Comparison of ENCODE assay signal across 32 mouse cellular contexts in the genomic region with DNA sequence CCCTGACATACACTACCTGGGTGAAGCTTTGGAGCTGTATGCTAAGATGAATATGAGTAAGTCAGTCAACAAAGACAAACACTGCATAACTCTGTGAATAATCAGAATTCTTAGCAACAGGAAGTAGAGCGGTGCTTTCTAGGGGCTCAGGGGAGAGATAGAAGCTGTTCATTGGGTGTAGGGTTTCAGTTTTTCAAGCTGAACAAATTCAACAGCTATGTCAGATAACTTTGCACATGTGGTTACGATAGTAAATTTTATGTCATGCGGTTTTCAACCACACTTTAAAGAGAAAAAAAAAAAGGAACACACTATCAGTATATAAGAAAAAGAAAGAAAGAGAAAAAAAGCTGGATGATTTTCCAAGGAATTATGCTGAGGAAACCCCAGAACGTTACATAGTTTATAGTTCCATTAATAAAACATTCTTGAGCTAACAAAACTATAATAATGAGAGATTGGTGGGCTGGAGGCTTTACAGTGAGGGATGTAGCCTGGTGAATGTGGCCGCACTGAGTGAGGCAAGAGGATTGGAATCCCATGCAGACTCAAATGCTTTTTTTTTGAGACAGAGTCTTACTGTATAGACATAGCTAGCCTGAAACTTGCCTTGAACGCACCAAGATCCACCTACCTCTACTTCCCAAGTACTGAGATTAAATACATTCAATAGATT. TPM values are rescaled to one million over a fixed set of nuclear protein-coding genes. Genes with fewer than 3 reads are reported as not detected.
DNase-seq lines count a peak whose midpoint lies in the region; ATAC-seq and TF ChIP-seq lines count a peak whose summit lies in the region.
"Had no signal": no experiment of that assay in that cellular context is flagged by ENCODE, and none has a peak within 500 bp of the region (broad histone marks: within the 10 kb centered on the region; RNA-seq: fewer than 3 reads in every experiment).

No protein-coding gene starts in this region.

- TF ChIP-seq CTCF in C2C12 (IDR thresholded peaks at IDR 0.05; ENCODE audit: control insufficient read depth, insufficient read depth, insufficient read length) = no peak

- no peak for DNase-seq in heart, adult 8-10 months (ENCODE audit: low spot score)
- DNase-seq in urinary bladder, postnatal 25 days (ENCODE audit: low spot score) = no peak
- no peak for DNase-seq in lung, postnatal 14 days
- DNase-seq: adrenal gland, postnatal 14 days; cerebellum, adult 2 months; cerebellum, postnatal 25 days; embryo, embryonic 11 days; forebrain, postnatal 0 days; gastrocnemius, postnatal 25 days; kidney, adult 11 months; right cerebral cortex, adult 18-20 months; right cerebral cortex, postnatal 4 days; thymus, adult 2 months had no signal

- H3K9me3 ChIP-seq in heart, embryonic 13.5 days = no peaks in the 10 kb centered on the region
- H3K9me3 ChIP-seq: embryonic facial prominence, embryonic 15.5 days; G1E; hindbrain, embryonic 10.5 days; kidney, embryonic 15.5 days; lung, embryonic 15.5 days; neural tube, embryonic 15.5 days had no signal

- no peaks in the 10 kb centered on the region for H3K79me2 ChIP-seq in C2C12 (ENCODE audit: control insufficient read depth, insufficient read depth)

- H3K27ac ChIP-seq in heart, embryonic 13.5 days (replicated peaks) = peak overlapping the region; percentile 39
- H3K27ac ChIP-seq: embryonic facial prominence, embryonic 15.5 days; hindbrain, embryonic 10.5 days; hindbrain, postnatal 0 days; kidney, embryonic 15.5 days; liver, embryonic 14.5 days; lung, embryonic 15.5 days; macrophage; neural tube, embryonic 15.5 days had no signal

- H3K36me3 ChIP-seq in heart, embryonic 13.5 days = peaks cover 23% of the 10 kb centered on the region
- H3K36me3 ChIP-seq in C2C12 (ENCODE audit: control insufficient read depth, insufficient read depth) = peaks cover 19% of the 10 kb centered on the region
- H3K36me3 ChIP-seq: embryonic facial prominence, embryonic 15.5 days; G1E; kidney, embryonic 15.5 days; lung, embryonic 15.5 days; neural tube, embryonic 15.5 days had no signal

- H3K79me3 ChIP-seq in C2C12 (ENCODE audit: low read depth) = peaks cover 1% of the 10 kb centered on the region

- no peak for ATAC-seq in heart, embryonic 13.5 days (ENCODE audit: extremely low read depth, insufficient number of reproducible peaks, low FRiP score, low TSS enrichment)
- peak; percentile 94 for ATAC-seq in common myeloid progenitor, adult 5-6 weeks (replicated peaks; ENCODE audit: low read depth, poor library complexity, severe bottlenecking)
- peak; percentile 83 for ATAC-seq in megakaryocyte progenitor cell, adult 5-6 weeks (replicated peaks; ENCODE audit: poor library complexity)
- ATAC-seq: forebrain, postnatal 0 days; hindbrain, postnatal 0 days had no signal

- no peak overlapping the region for H3K9ac ChIP-seq in heart, embryonic 13.5 days
- H3K9ac ChIP-seq: embryonic facial prominence, embryonic 15.5 days; forebrain, postnatal 0 days; kidney, embryonic 15.5 days; liver, embryonic 14.5 days; lung, embryonic 15.5 days; neural tube, embryonic 15.5 days had no signal

- no peaks in the 10 kb centered on the region for H3K27me3 ChIP-seq in heart, embryonic 13.5 days (replicated peaks)
- no peaks in the 10 kb centered on the region for H3K27me3 ChIP-seq in C2C12 (ENCODE audit: control insufficient read depth, insufficient read depth, insufficient read length)
- H3K27me3 ChIP-seq: CH12.LX; embryonic facial prominence, embryonic 15.5 days; kidney, embryonic 15.5 days; lung, embryonic 15.5 days; neural tube, embryonic 15.5 days had no signal

- H3ac ChIP-seq in C2C12 (ENCODE audit: control insufficient read depth, insufficient read length, low read depth) = no peak overlapping the region

- no peak overlapping the region for H3K4me2 ChIP-seq in heart, embryonic 13.5 days
- H3K4me2 ChIP-seq: embryonic facial prominence, embryonic 15.5 days; kidney, embryonic 15.5 days; lung, embryonic 15.5 days; midbrain, embryonic 11.5 days; neural tube, embryonic 15.5 days had no signal

- peaks cover 38% of the 10 kb centered on the region for H3K4me1 ChIP-seq in heart, embryonic 13.5 days

- WGBS in heart, embryonic 13.5 days = 71% methylated on average over 6 of the region's 6 CpGs

- no peak overlapping the region for H3K4me3 ChIP-seq in heart, embryonic 13.5 days
- no peak overlapping the region for H3K4me3 ChIP-seq in C2C12 (ENCODE audit: insufficient read depth, poor library complexity, severe bottlenecking)
- H3K4me3 ChIP-seq: embryonic facial prominence, embryonic 15.5 days; hindbrain, embryonic 10.5 days; kidney, embryonic 15.5 days; lung, embryonic 15.5 days; neural tube, embryonic 15.5 days had no signal

TF ChIP-seq in C2C12, 6 proteins besides CTCF, POLR2A, EP300 and RAD21:
- TF ChIP-seq USF1 (IDR thresholded peaks at IDR 0.05; ENCODE audit: low read depth) (no peak), MYOG (IDR thresholded peaks at IDR 0.05; ENCODE audit: control insufficient read depth, extremely low read depth, insufficient read length) (no peak), CEBPB (IDR thresholded peaks at IDR 0.05; ENCODE audit: low read depth) (peak; percentile 31), MAX (IDR thresholded peaks at IDR 0.05) (no peak), FOSL1 (IDR thresholded peaks at IDR 0.05; ENCODE audit: insufficient read depth, low read length, poor library complexity, severe bottlenecking) (no peak)
TF ChIP-seq in C2C12: peak in this region for 1.

RNA-seq across cellular contexts. Expression of gene Pdlim1, which starts 33.3 kb away (rescaled TPM):
- polyA plus RNA-seq in heart, embryonic 13.5 days (2015; fragmentation: Nextera tagmentation; extraction: Ambion mirVana) = 247 and 281 TPM in 2 replicates
- 100 to 1,000 TPM; 114 to 157 (median 136) TPM for total RNA-seq in heart, adult 8-10 months (2022)
- polyA plus RNA-seq in C2C12 (2012; fragmentation: generic; extraction: Trizol) = 198 TPM
- 61.8 and 68.8 TPM in 2 replicates for total RNA-seq in common myeloid progenitor, adult 5-6 weeks (2017)
- total RNA-seq in megakaryocyte progenitor cell, adult 5-6 weeks (2015) = 49.9 and 83.4 TPM in 2 replicates
- 36.9 and 46.5 TPM in 2 replicates for total RNA-seq in megakaryocyte progenitor cell, adult 5-6 weeks (2017)
- polyA plus RNA-seq: G1E had no signal

RNA-seq across cellular contexts. Expression of gene Cyp2c70, which starts 51.2 kb away (rescaled TPM):
- polyA plus RNA-seq in heart, embryonic 13.5 days (2015; fragmentation: Nextera tagmentation; extraction: Ambion mirVana) = 0.19 TPM in 1 of 2 replicates, not detected in the other
- total RNA-seq in heart, adult 8-10 months (2022) = under 1 TPM; 0.16 to 0.46 (median 0.31) TPM
- not detected for polyA plus RNA-seq in C2C12 (2012; fragmentation: generic; extraction: Trizol)
- not detected in 2 replicates for total RNA-seq in common myeloid progenitor, adult 5-6 weeks (2017)
- total RNA-seq in megakaryocyte progenitor cell, adult 5-6 weeks (2015) = not detected in 2 replicates
- total RNA-seq in megakaryocyte progenitor cell, adult 5-6 weeks (2017) = not detected in 2 replicates
- total RNA-seq: CH12.LX; forebrain, postnatal 0 days; G1E; gastrocnemius, postnatal 25 days; hindbrain, postnatal 0 days; midbrain, postnatal 0 days had no signal
- polyA plus RNA-seq: cerebellum, adult 2 months; embryonic facial prominence, embryonic 15.5 days; forebrain, postnatal 0 days; G1E; heart, embryonic 16.5 days; hindbrain, embryonic 10.5 days; hindbrain, postnatal 0 days; large intestine, adult 2 months; limb, embryonic 11.5 days; lung, embryonic 15.5 days; macrophage; midbrain, embryonic 11.5 days; midbrain, postnatal 0 days; neural tube, embryonic 15.5 days had no signal
